Mouse (Mus musculus) NIH3T3 (cell line): ENCODE measurements around the gene Mob2.

Experiments
- DNase-seq: peaks from one replicate; pipeline ENCODE4 v3.0.0-alpha.2; 2012; ENCODE audit warnings: low read depth

Mob2 gene

GRCm38 (mm10) chr7:142020827-142021226, 40.0 kb downstream of the Mob2 start:
- no peak for DNase-seq

DNA sequence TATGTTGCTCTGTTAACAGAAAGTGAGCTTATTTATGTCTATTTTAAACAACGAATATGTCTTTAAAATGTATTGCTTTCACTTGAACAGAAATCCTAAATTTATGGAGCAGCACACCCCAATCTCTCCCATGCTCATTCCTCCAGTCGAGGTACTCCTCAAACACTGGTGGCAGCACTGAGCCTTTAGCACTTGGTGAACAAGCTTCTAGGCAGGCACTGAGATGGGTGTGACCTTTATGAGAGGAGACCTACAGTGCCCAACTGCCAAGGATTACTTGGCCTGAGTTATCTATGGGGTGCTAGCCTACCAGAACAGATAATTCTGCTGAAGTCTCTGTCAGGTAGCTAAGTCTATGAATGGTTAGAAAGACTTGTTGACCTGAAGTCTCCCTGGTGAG, 41.2 kb downstream of the Mob2 start:
- no peak for DNase-seq

DNA sequence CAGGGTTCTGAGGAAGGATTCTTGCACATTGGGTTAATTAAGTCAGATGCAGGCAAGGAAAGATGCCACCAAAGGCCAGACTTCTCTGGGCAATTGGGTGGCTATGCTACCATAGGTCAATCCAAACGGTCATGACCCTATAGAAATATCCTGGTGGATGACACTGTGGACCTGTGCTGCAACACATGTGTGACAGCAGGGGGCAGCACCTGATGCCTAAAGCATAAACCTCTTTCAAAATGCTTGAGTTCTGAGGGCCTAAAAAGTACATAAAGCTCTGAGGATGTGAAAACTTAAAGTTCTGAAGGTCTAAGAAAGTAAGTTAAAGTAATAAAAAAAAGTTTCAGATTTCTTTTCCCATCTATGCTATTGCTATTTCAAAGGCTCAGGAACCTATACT, 44.3 kb downstream of the Mob2 start:
- DNase-seq, result peak; percentile 64

GRCm38 (mm10) chr7:142001597-142002340, 59.1 kb downstream of the Mob2 start:
- no peak for DNase-seq

DNA sequence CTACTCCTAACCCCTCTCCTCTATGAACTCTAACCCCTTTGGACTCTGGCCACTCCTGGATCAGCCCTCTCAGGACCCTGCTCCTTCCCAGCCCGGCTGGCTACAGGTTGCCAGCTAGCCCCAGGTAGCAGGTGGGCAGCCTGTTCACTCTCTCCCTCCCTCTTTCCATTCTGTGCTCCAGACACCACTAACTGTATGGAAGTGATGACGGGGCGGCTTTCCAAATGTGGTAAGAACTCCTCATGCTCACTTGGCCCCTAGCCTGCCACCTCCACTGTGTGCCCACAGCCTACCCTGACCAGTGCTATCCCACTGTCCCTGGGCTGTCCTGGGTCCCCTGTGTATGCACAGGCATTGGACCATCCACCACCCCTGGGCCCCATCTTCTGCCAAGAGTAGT, 60.2 kb downstream of the Mob2 start:
- no peak for DNase-seq

DNA sequence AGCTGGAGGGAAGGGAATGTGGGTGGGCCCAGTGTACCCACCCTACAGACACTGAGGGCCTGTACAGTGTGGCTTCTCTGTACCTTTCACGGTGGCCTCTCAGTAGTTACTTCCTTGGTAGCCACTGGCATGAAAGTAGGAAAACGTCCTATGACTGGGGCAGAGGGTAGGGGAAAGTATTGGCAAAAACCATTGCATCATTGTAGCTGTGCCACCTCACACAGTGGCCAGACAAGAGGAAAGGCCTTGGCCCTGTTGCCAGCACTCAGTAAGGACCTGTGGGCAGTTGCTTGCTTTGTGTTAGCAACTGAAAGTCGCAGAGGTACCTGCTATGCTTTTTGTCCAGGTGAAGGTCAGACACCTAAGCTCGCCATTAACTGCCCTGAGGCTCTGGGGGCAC, 66.7 kb downstream of the Mob2 start:
- no peak for DNase-seq

GRCm38 (mm10) chr7:141991183-141991582, 69.7 kb downstream of the Mob2 start:
- DNase-seq, result no peak

DNA sequence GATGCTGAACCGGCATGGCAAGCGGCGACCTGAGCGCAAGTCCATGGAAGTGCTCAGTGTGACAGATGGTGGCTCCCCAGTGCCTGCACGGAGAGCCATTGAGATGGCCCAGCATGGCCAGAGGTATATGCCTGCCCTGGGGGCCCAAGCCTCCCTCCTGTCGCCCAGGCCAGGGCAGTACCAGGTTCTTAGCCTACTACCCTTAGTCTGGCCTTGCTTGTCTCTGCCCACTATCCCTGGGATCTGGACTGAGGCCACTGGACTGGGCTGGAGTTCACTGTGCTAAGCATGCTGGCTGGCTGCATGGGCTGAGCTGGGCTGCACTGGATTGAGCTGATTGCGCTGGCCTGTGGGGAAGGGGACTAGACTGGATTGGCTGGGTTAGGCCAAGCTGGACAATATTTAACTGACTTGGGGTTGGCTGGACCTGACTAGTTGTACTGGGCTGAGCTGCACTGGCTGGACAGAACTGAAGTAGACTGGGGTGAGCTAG, 72.5 kb downstream of the Mob2 start:
- DNase-seq, result no peak

DNA sequence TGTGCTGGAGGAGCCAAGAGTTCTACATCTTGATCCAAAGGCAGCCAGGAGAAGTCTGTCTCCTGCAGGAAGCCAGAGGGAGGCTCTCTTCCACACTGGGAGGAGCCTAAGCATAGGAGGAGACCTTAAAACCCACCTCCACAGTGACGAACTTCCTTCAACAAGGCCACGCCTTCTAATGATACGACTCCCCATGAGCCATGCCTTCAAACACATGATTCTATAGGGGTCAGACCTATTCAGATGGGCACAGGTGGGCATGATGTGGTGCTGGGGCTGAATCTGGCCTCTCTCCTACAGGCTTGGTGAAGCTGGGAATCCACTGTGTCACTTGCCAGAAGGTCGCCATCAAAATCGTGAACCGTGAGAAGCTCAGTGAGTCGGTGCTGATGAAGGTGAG, 79.6 kb downstream of the Mob2 start:
- DNase-seq, result peak; percentile 3

DNA sequence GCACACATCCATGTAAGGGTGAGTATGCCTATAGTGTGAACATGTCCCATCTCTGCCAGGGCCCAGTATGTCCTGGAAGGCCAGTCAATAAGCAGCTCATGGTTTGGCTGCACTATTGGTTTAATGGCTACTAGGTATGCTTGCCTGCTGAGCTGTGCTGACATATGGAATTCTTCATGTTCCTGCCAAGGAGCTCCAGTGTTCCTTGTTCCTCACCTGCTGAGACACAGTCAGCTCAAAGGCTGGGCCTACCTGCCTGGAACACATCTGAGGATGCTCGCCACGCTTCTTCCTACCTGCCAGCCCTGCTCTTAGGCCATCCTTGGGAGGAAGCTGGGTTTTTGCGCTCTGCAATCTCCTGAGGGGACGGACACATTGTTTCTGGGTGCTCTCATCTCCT, 81.6 kb downstream of the Mob2 start:
- no peak for DNase-seq

- DNase-seq, result no peak
Measured at GRCm38 (mm10) chr7:141978003-141978402, 82.9 kb downstream of the Mob2 start.

DNA sequence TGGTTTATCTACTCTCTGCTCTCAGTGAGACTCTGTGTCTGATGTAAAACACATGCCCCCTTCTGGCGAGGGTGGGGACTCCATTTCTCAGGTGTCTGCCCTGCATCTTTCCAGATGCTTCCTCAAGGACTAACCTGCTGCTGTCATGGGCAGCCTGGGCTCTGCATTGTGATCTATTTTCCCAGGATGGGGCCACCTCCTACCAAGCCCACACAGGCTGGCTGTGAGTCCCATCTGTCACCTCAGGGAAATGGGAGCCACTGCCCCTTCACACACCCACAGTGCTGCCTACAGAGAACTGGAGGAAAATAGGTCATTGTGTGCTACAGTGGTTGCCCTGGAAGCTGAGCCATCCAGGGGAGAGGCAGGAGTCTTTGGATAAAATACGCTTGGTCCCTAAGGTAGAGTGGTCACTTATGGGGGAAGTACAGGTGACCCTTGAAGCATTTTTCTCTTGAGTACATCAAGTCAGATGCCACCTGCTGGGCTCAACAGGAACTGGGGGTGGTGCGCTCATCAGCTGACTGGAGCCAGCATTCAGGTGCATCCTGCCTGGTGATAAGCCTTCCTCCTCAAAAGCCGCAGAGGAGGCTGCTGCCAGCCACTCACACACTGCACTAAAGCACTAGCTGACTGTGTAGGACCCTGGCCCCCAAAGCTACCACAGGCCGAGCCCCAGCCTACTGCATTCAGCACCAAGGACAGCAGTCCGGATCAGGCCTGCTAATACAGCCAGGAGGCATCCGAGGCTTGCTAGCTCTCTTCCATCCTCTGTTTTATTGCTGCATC, 87.8 kb downstream of the Mob2 start:
- peak; percentile 61 for DNase-seq

GRCm38 (mm10) chr7:141966281-141966680, 94.6 kb downstream of the Mob2 start:
- no peak for DNase-seq

DNA sequence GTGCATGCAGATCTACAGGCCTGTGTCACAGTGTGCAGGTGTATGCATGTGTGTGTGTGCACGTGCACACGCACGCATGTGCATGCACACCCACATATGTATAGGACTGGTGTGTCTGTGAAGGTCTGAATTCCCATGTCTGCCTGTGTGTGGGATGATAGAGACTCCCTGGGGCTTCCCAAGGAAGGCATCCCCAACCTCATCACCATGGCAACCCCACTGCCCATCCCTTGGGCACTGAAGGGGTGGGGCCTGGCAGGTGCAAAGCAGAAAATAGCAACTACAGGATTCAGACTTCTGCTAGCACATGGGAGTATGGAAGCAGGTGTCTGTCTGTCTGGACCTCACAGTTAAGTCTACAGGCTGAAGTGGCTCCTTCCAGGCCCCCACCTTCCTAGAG, 98.3 kb downstream of the Mob2 start:
- DNase-seq, result no peak

DNA sequence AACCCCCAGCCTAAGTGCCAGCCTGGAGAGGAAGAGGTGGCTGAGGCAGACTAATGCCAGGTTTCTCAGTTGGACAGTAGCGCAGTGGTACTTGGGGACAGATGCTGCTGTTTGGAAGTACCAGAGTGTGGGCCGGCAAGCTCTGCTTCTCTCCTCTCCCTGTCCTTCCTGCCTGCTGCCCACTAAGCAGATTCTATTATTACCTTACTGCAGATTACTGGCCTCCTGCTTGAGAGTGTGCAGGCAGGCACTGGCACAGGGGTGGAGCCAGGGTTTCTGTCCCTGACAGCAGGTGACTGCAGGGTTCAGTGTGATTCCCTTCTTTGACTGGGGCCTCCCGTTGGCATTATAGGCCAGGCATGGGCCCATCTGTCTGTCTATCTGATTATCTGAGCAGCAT, 99.4 kb downstream of the Mob2 start:
- DNase-seq, result no peak

DNA sequence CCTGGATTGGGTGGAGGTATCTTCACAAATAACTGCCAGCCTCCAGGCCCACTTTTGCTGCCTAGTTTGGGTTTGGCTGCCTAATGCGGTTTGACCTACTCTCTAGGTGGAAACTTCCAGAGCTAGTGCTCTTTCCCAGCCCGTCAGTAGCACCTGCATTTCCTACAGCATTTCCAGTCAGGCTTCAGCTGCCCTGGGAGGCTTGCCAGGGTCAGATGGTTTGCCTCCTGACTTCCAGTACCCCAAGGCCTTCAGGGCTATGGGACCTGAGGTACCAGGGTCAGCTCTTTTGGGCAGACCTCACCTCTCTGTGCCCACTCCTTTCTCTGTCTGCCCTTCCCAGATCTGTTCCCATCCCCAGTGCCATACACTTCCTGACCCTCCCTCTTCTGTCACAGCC, 99.9 kb downstream of the Mob2 start:
- no peak for DNase-seq

DNA sequence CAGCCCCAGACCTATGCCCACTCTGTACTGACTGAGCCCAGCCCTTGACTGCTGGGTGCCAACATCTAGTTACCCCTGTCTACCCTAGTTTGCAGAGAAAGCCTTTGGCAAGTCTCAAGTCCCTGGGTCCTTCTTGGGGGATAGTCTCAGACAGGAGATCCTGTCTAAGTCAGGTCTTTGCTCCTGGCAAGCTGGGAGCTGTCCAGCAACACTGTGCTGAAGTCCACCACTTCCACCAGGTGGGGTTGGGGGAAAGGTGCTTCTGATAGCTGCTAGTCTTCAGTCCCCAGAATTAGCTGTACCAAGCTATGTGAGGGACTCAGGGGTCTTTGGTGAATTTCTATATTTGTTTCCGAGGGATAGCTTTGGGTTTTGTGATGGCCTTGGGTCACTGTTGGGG, 101.7 kb downstream of the Mob2 start:
- DNase-seq, result peak; percentile 43
